Mouse (Mus musculus): ENCODE results near the gene Pdk2. TPM values are rescaled to one million over a fixed set of nuclear protein-coding genes. Genes with fewer than 3 reads are reported as not detected.
A peak's percentile ranks its signal among the peaks of the same experiment; 100 is the strongest.

Gene Pdk2
- polyA plus RNA-seq, 1 experiment from 2014 or later = 35.8 TPM

- Histone ChIP-seq H3K36me3 (ENCODE audit: control insufficient read depth, insufficient read depth, low read length) (peaks cover 14% of the 10 kb centered on the region), H3K4me3 (ENCODE audit: low read depth, low read length) (peak overlapping the region; percentile 74), H3K27me3 (ENCODE audit: control insufficient read depth, insufficient read depth, low read length) (no peaks in the 10 kb centered on the region), H3K4me2 (replicated peaks; ENCODE audit: low read depth, low read length) (peak overlapping the region; percentile 75), H3K4me1 (ENCODE audit: control insufficient read depth, insufficient read depth, low read length) (peaks cover 53% of the 10 kb centered on the region), H3K9me3 (ENCODE audit: control insufficient read depth, low read depth, low read length) (no peaks in the 10 kb centered on the region), H3K9ac (replicated peaks; ENCODE audit: low read depth, low read length) (peak overlapping the region; percentile 87), H3K27ac (ENCODE audit: low read length) (peak overlapping the region; percentile 59; the same call in 1 of the 2 replicates)
- ATAC-seq (ENCODE audit: insufficient number of reproducible peaks, insufficient read depth, low FRiP score, low read depth) = no peak
- WGBS = 1% methylated on average over 20 of the region's 20 CpGs
These were observed 48.7 kb downstream of the Pdk2 start for GRCm38 (mm10) chr11:94992480-94992753.

- Histone ChIP-seq H3K27ac (ENCODE audit: low read length) (peak overlapping the region; percentile 86), H3K36me3 (ENCODE audit: control insufficient read depth, insufficient read depth, low read length) (peaks cover 9% of the 10 kb centered on the region), H3K27me3 (ENCODE audit: control insufficient read depth, insufficient read depth, low read length) (no peaks in the 10 kb centered on the region), H3K4me2 (replicated peaks; ENCODE audit: low read depth, low read length) (peak overlapping the region; percentile 75), H3K9me3 (ENCODE audit: control insufficient read depth, low read depth, low read length) (no peaks in the 10 kb centered on the region), H3K9ac (replicated peaks; ENCODE audit: low read depth, low read length) (peak overlapping the region; percentile 87), H3K4me1 (ENCODE audit: control insufficient read depth, insufficient read depth, low read length) (peaks cover 58% of the 10 kb centered on the region), H3K4me3 (ENCODE audit: low read depth, low read length) (peak overlapping the region; percentile 74)
- WGBS = under 1% methylated on average over 96 of the region's 99 CpGs
- ATAC-seq (ENCODE audit: insufficient number of reproducible peaks, insufficient read depth, low FRiP score, low read depth) = no peak
These were observed 49.3 kb downstream of the Pdk2 start for GRCm38 (mm10) chr11:94991641-94992479.

- peaks cover 58% of the 10 kb centered on the region for H3K4me1 ChIP-seq (ENCODE audit: control insufficient read depth, insufficient read depth, low read length)
- peak within 1 kb of the TSS; percentile 86 for H3K27ac ChIP-seq (ENCODE audit: low read length)
- peak within 1 kb of the TSS; percentile 75 for H3K4me2 ChIP-seq (replicated peaks; ENCODE audit: low read depth, low read length)
- H3K4me3 ChIP-seq (ENCODE audit: low read depth, low read length) = peak within 1 kb of the TSS; percentile 74
- under 1% methylated on average over 61 of the region's 69 CpGs for WGBS
- H3K27me3 ChIP-seq (ENCODE audit: control insufficient read depth, insufficient read depth, low read length) = no peaks in the 10 kb centered on the region
- H3K9ac ChIP-seq (replicated peaks; ENCODE audit: low read depth, low read length) = peak within 1 kb of the TSS; percentile 87
- ATAC-seq (ENCODE audit: insufficient number of reproducible peaks, insufficient read depth, low FRiP score, low read depth) = peak; percentile 74
- H3K36me3 ChIP-seq (ENCODE audit: control insufficient read depth, insufficient read depth, low read length) = no peaks in the 10 kb centered on the region
- no peaks in the 10 kb centered on the region for H3K9me3 ChIP-seq (ENCODE audit: control insufficient read depth, low read depth, low read length)
These were observed 50.2 kb downstream of the Pdk2 start, which contains the start of gene Ppp1r9b for GRCm38 (mm10) chr11:94990749-94991577. Gene Ppp1r9b, plus strand, starts transcription at chr11:94991035.

- 40% methylated on average over 6 of the region's 6 CpGs for WGBS
- 0 out of 2 replicates have a peak overlapping the region, but pooled peaks have one; percentile 2 for H3K9ac ChIP-seq (replicated peaks; ENCODE audit: low read depth, low read length)
- H3K4me1 ChIP-seq (ENCODE audit: control insufficient read depth, insufficient read depth, low read length) = peaks cover 57% of the 10 kb centered on the region
- H3K27ac ChIP-seq (ENCODE audit: low read length) = peak overlapping the region; percentile 86
- no peaks in the 10 kb centered on the region for H3K27me3 ChIP-seq (ENCODE audit: control insufficient read depth, insufficient read depth, low read length)
- peak overlapping the region; percentile 75 for H3K4me2 ChIP-seq (replicated peaks; ENCODE audit: low read depth, low read length)
- H3K36me3 ChIP-seq (ENCODE audit: control insufficient read depth, insufficient read depth, low read length) = no peaks in the 10 kb centered on the region
- ATAC-seq (ENCODE audit: insufficient number of reproducible peaks, insufficient read depth, low FRiP score, low read depth) = no peak
- no peaks in the 10 kb centered on the region for H3K9me3 ChIP-seq (ENCODE audit: control insufficient read depth, low read depth, low read length)
- peak overlapping the region; percentile 74 for H3K4me3 ChIP-seq (ENCODE audit: low read depth, low read length)
These were observed 50.9 kb downstream of the Pdk2 start for GRCm38 (mm10) chr11:94990102-94990748.

GRCm38 (mm10) chr11:94989562-94990017 lies 51.6 kb downstream of the Pdk2 start:
- H3K9ac ChIP-seq (replicated peaks; ENCODE audit: low read depth, low read length) = peak overlapping the region; percentile 45
- peak overlapping the region; percentile 89 for H3K27ac ChIP-seq (ENCODE audit: low read length)
- no peaks in the 10 kb centered on the region for H3K9me3 ChIP-seq (ENCODE audit: control insufficient read depth, low read depth, low read length)
- H3K4me1 ChIP-seq (ENCODE audit: control insufficient read depth, insufficient read depth, low read length) = peaks cover 51% of the 10 kb centered on the region
- peak; percentile 67 for ATAC-seq (ENCODE audit: insufficient number of reproducible peaks, insufficient read depth, low FRiP score, low read depth)
- no peaks in the 10 kb centered on the region for H3K36me3 ChIP-seq (ENCODE audit: control insufficient read depth, insufficient read depth, low read length)
- peak overlapping the region; percentile 43 for H3K4me3 ChIP-seq (ENCODE audit: low read depth, low read length)
- no peaks in the 10 kb centered on the region for H3K27me3 ChIP-seq (ENCODE audit: control insufficient read depth, insufficient read depth, low read length)
- peak overlapping the region; percentile 75 for H3K4me2 ChIP-seq (replicated peaks; ENCODE audit: low read depth, low read length)
- 2% methylated on average over 12 of the region's 12 CpGs for WGBS

- Histone ChIP-seq H3K4me1 (ENCODE audit: control insufficient read depth, insufficient read depth, low read length) (peaks cover 45% of the 10 kb centered on the region), H3K36me3 (ENCODE audit: control insufficient read depth, insufficient read depth, low read length) (no peaks in the 10 kb centered on the region), H3K27ac (ENCODE audit: low read length) (peak overlapping the region; percentile 89), H3K27me3 (ENCODE audit: control insufficient read depth, insufficient read depth, low read length) (no peaks in the 10 kb centered on the region), H3K9ac (replicated peaks; ENCODE audit: low read depth, low read length) (peak overlapping the region; percentile 45), H3K4me3 (ENCODE audit: low read depth, low read length) (peak overlapping the region; percentile 43), H3K4me2 (replicated peaks; ENCODE audit: low read depth, low read length) (peak overlapping the region; percentile 75), H3K9me3 (ENCODE audit: control insufficient read depth, low read depth, low read length) (no peaks in the 10 kb centered on the region)
- WGBS = 16% methylated on average over 10 of the region's 10 CpGs
- ATAC-seq (ENCODE audit: insufficient number of reproducible peaks, insufficient read depth, low FRiP score, low read depth) = no peak
These were observed 52.2 kb downstream of the Pdk2 start for GRCm38 (mm10) chr11:94988780-94989561.

GRCm38 (mm10) chr11:94987851-94988250 lies 53.3 kb downstream of the Pdk2 start:
- H3K27ac ChIP-seq (ENCODE audit: low read length) = no peak overlapping the region
- H3K4me1 ChIP-seq (ENCODE audit: control insufficient read depth, insufficient read depth, low read length) = peaks cover 33% of the 10 kb centered on the region
- 76% methylated on average over 8 of the region's 8 CpGs for WGBS

More at GRCm38 (mm10) chr11:94987851-94988250, 53.3 kb downstream of the Pdk2 start:
- no peak for ATAC-seq (ENCODE audit: insufficient number of reproducible peaks, insufficient read depth, low FRiP score, low read depth)
- Histone ChIP-seq H3K4me2 (replicated peaks; ENCODE audit: low read depth, low read length) (no peak overlapping the region), H3K9me3 (ENCODE audit: control insufficient read depth, low read depth, low read length) (no peaks in the 10 kb centered on the region), H3K27me3 (ENCODE audit: control insufficient read depth, insufficient read depth, low read length) (no peaks in the 10 kb centered on the region), H3K36me3 (ENCODE audit: control insufficient read depth, insufficient read depth, low read length) (no peaks in the 10 kb centered on the region), H3K9ac (replicated peaks; ENCODE audit: low read depth, low read length) (no peak overlapping the region), H3K4me3 (ENCODE audit: low read depth, low read length) (no peak overlapping the region)
